ENCODE assay signal across 8 mouse cellular contexts in the genomic region with DNA sequence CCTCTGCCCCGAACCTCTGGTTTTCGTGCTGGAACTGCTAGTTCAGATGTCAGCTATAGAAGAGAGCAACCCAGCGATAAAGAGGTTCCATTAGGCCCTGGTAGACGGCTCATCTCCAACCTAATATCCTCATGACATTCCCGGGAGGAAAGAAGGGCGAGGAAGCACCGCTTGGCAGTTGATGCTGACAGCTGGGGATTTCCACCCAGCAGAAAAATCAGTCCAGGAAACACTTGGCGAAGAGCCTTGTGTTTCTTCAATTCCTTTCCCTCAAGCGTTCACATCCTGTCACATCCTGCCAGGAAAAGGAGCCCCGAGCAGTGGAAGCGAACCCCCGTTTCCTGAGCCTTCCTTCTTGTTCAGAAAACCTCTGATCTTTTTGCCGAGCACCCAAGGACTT. TPM values are rescaled to one million over a fixed set of nuclear protein-coding genes. Genes with fewer than 3 reads are reported as not detected.
A peak's percentile ranks its signal among the peaks of the same experiment; 100 is the strongest.
DNase-seq lines count a peak whose midpoint lies in the region; ATAC-seq lines count a peak whose summit lies in the region.

No protein-coding gene starts in this region.

- intact Hi-C loops in left cerebral cortex, postnatal 36 days (cut with DNase I) = no loop called here

- 0 out of 2 replicates have a peak overlapping the region, but pooled peaks have one; percentile 39 for H3K9ac ChIP-seq in heart, embryonic 11.5 days (ENCODE audit: low read depth, low read length)

- no peaks in the 10 kb centered on the region for H3K9me3 ChIP-seq in heart, embryonic 11.5 days (replicated peaks; ENCODE audit: control insufficient read depth, low read length)

- no peak for ATAC-seq in heart, embryonic 11.5 days (replicated peaks; ENCODE audit: insufficient number of reproducible peaks, low FRiP score, low TSS enrichment)

- 46% methylated on average over 13 of the region's 13 CpGs for WGBS in heart, embryonic 11.5 days (ENCODE audit: insufficient replicate concordance)

- peak; percentile 7 to 8 for DNase-seq in left cerebral cortex, postnatal 36 days (ENCODE audit: low spot score in 2 of 2)
- no peak for DNase-seq in left cerebral cortex, adult 11 months (ENCODE audit: low spot score)
- peak; percentile 32 for DNase-seq in cerebellum, adult 11-12 months
- peak; percentile 53 to 57 for DNase-seq in kidney, postnatal 36 days
- DNase-seq in right cerebral cortex, postnatal 4 days = peak; percentile 13
- DNase-seq in testis, postnatal 10 days (ENCODE audit: low spot score) = no peak
- DNase-seq in thymus, postnatal 4 days = no peak

- no peaks in the 10 kb centered on the region for H3K36me3 ChIP-seq in heart, embryonic 11.5 days (ENCODE audit: control insufficient read depth, insufficient read depth, low read length)

- H3K4me2 ChIP-seq in heart, embryonic 11.5 days = peak overlapping the region; percentile 44

- H3K4me3 ChIP-seq in heart, embryonic 11.5 days (ENCODE audit: low read depth, low read length) = no peak overlapping the region

- peaks cover 14% of the 10 kb centered on the region for H3K4me1 ChIP-seq in heart, embryonic 11.5 days (ENCODE audit: control insufficient read depth, insufficient read depth, low read length)

- H3K27me3 ChIP-seq in heart, embryonic 11.5 days (ENCODE audit: control insufficient read depth, insufficient read depth, low read length) = 0 out of 2 replicates have a peak, but pooled peaks cover 3% of the 10 kb centered on the region

- H3K27ac ChIP-seq in heart, embryonic 11.5 days (ENCODE audit: low read depth, low read length) = peak overlapping the region; percentile 70

RNA-seq across cellular contexts. Expression of a gene that starts 22.3 kb away (rescaled TPM):
- 100 to 1,000 TPM; 102 to 118 TPM for total RNA-seq in left cerebral cortex, postnatal 36 days (2021)
- 199 and 219 TPM in 2 replicates for polyA plus RNA-seq in heart, embryonic 11.5 days (2014; fragmentation: Nextera tagmentation; extraction: Ambion mirVana)

Comparison
In these comparisons a context has a peak if more than half of its experiments do, and no peak if none do; other contexts are left out.
1. DNase-seq: peak in left cerebral cortex, postnatal 36 days (2 of 2), cerebellum, adult 11-12 months (single experiment), kidney, postnatal 36 days (2 of 2) and right cerebral cortex, postnatal 4 days (single experiment); none in left cerebral cortex, adult 11 months (single experiment), testis, postnatal 10 days (single experiment) and thymus, postnatal 4 days (single experiment).